Mouse (Mus musculus) erythroblast, embryonic 14.5 days (primary cell): ENCODE measurements around the gene Slc22a4. TPM values are rescaled to one million over a fixed set of nuclear protein-coding genes. Genes with fewer than 3 reads are reported as not detected.

ENCODE experiments used
- H3K27me3 ChIP-seq: 2 replicates; pipeline ENCODE4 v1.6.1; 2012; ENCODE audit warnings: inconsistent platforms; ENCODE audit not compliant: control insufficient read depth
- H3K36me3 ChIP-seq: 2 replicates; pipeline ENCODE4 v1.6.1; 2012; ENCODE audit warnings: mild to moderate bottlenecking, inconsistent platforms; ENCODE audit not compliant: control insufficient read depth
- H3K4me1 ChIP-seq: 2 replicates; pipeline ENCODE4 v1.6.1; 2012; ENCODE audit warnings: inconsistent platforms; ENCODE audit not compliant: control insufficient read depth
- H3K4me3 ChIP-seq: replicated peaks from 2 replicates; pipeline ENCODE3; 2012; ENCODE audit warnings: moderate library complexity, mild to moderate bottlenecking, inconsistent platforms
- H3K9me3 ChIP-seq: 2 replicates; pipeline ENCODE4 v1.6.1; 2012; ENCODE audit warnings: low read length, inconsistent platforms, mixed read lengths; ENCODE audit not compliant: control insufficient read depth
- GATA1 ChIP-seq: IDR thresholded peaks from 2 replicates; pipeline ENCODE4 v1.6.1; 2012; ENCODE audit warnings: low read length, inconsistent platforms, mixed read lengths
- TAL1 ChIP-seq: IDR thresholded peaks from 3 replicates; pipeline ENCODE4 v1.6.1; 2012; ENCODE audit warnings: low read length, inconsistent platforms, mixed read lengths
- polyA plus RNA-seq: library from polyadenylated mRNA; stranded (reverse); fragments of >175 nt; gene quantifications from 2 replicates; pipeline ENCODE4 v1.2.3, GENCODE M21; 2012

Slc22a4 gene
- polyA plus RNA-seq, 1 experiment = 12.5 TPM

DNA sequence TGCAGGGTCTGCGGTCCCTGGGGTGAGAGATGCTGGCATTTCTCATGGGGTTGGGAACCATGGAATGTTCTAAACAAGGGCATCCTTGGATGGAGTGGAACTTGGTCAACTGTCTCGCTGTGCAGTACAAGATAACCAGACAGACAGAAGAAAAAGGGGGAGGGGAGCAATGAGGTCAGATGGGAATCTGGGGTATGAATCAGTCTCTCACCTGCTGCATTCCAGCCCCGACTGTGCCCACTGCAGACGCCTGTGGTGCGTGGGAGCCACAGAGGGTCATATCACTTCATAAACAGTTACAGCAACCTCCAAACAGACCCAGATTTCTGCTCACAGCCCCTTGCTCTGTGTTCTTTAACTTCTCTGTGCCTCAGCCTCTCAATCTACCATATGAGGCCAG is 38.5 kb upstream of the Slc22a4 start:
- H3K4me3 ChIP-seq = no peak overlapping the region
- H3K9me3 ChIP-seq = no peaks in the 10 kb centered on the region
- no peaks in the 10 kb centered on the region; the same call in 1 of the 2 replicates for H3K4me1 ChIP-seq
- no peaks in the 10 kb centered on the region for H3K36me3 ChIP-seq
- peaks cover 56% of the 10 kb centered on the region for H3K27me3 ChIP-seq
- TF ChIP-seq GATA1 (no peak), TAL1 (no peak)

DNA sequence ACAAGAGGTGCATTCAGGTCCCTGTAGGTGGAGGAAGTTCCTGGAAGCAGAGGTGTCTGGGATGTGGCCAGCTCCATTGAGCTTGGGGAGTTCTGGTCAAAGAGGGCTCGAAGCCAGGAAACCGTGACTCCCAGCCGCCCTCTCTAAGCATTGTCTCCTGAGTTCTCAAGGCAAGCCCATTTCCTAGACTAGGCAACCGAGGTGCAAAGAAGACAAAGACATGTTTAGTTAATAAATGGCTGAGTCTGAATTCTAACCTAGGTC is 38.0 kb upstream of the Slc22a4 start:
- TF ChIP-seq GATA1 = no peak
- no peak for TF ChIP-seq TAL1

DNA sequence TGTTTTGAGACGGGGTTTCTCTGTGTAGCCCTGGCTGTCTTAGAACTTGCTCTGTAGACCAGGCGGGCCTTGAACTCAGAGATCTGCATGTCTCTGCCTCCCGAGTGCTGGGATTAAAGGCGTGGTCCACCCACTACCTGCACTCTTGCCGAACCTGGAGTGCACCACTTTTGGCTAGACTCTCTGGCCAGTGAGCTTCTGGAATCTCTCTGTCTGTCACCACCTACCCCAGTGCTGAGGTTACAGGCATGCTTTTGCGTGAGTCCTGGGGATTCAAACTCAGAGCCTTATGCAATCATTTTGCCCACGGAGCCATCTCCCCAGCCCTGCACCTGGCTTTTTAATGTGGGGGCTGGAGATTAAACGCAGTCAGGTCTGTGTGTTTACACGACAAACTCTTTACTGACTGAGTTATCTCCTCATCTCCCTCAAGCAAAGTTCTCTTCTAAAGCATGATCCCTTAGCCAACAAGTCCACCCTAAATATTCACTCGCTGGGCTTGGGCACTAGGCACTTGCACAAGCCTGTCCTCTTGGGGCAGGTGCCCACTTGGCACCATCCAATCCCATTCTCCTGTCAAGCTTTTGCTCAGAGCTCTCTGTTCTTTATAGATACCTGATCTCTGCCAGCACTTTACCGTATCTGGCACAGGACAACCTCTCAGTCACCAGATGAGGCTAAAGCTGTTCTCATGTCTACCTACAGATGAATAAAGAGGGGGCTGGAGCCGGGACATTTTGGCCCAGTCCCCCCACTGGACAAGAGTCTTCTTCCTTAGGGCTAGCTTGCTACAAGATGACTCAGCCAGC is 37.4 kb upstream of the Slc22a4 start:
- Histone ChIP-seq H3K9me3 (no peaks in the 10 kb centered on the region), H3K4me1 (no peaks in the 10 kb centered on the region; the same call in 1 of the 2 replicates), H3K4me3 (no peak overlapping the region), H3K36me3 (no peaks in the 10 kb centered on the region), H3K27me3 (peaks cover 47% of the 10 kb centered on the region)
- no peak for TF ChIP-seq TAL1
- no peak for TF ChIP-seq GATA1

More for the DNA sequence above, 38.0 kb upstream of the Slc22a4 start:
- Histone ChIP-seq H3K4me3 (no peak overlapping the region), H3K27me3 (peaks cover 52% of the 10 kb centered on the region), H3K9me3 (no peaks in the 10 kb centered on the region), H3K4me1 (no peaks in the 10 kb centered on the region; the same call in 1 of the 2 replicates), H3K36me3 (no peaks in the 10 kb centered on the region)

DNA sequence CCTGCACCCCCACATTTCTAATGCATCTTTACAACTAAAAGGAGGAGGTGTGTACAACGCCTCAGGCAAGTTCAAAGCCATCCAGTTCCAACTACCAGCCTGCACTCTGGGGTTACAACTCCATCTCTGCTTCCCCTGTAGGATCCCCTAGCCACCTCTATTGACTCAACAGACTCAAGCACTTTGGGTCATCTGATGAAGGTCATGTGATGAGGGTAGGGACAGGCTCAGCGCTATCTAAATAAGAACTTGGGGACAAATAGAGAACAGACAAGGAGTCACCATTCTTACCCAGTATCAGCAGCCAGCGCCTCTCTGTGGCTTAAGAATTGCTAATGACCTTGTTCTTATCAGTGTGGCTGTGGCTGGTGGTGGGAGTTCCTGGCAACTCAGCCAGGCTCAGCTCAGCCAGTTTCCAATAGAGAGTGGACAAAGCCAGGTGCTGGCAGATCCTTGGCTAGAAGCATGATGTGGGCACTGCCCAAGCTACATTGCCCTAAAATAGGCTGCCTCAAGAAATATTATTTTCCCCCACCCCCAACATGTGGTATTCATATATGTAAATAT is 36.6 kb upstream of the Slc22a4 start:
- no peak for TF ChIP-seq TAL1
- TF ChIP-seq GATA1 = no peak
- Histone ChIP-seq H3K27me3 (peaks cover 39% of the 10 kb centered on the region), H3K36me3 (no peaks in the 10 kb centered on the region), H3K9me3 (no peaks in the 10 kb centered on the region), H3K4me3 (no peak overlapping the region), H3K4me1 (no peaks in the 10 kb centered on the region; the same call in 1 of the 2 replicates)

DNA sequence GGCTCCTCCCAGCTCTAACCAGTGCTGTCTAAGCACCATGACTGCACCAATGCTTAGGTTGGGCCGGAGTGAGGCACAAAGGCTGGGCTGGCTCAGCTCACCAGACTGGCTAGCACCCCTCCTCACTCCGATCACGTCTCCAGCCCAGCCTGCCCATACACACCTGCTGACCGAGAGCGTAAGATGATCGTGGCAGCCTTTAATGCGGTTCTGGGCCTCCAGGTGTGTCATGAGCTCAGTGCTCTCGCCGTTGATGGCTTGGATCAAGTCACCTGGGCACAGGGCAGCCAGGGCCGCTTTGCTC is 35.5 kb upstream of the Slc22a4 start:
- no peaks in the 10 kb centered on the region; the same call in 1 of the 2 replicates for H3K4me1 ChIP-seq
- H3K4me3 ChIP-seq = no peak overlapping the region
- TF ChIP-seq TAL1 (no peak), GATA1 (no peak)
- H3K9me3 ChIP-seq = no peaks in the 10 kb centered on the region
- H3K27me3 ChIP-seq = peaks cover 28% of the 10 kb centered on the region
- no peaks in the 10 kb centered on the region for H3K36me3 ChIP-seq

DNA sequence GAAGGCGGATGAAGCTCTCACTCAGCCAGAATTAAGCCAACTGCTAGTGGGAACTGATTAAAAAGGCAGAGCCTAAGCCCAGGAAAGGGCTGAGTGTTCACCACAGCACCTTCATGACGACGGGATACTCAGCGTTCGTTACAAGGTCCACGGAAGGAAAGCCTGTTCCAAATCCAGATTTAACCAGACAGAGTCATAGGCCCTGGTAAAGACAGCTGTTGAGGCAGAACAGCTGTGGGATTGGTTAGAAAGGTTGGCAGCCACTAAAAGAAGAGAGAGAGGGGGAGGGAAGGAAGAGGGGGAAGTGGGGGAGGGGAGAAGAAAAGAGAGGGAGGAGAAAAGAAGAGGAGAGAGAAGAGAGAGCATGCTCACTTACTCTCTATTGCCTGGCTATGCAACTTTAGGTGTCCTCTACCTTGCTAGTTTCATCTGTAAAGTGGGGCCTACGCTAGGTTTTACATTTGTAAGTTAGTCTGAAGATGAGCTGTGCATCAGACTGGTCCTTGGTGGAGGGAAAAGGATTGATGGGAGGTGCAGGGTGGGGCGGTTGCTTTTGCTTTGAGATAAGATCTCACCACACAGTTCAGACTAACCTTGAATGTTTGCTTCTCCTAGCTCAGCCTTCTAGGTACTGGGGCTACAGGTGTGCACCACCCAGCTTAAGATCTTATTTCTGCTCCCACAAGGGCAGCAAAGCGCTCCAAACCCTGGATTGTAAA is 35.0 kb upstream of the Slc22a4 start:
- Histone ChIP-seq H3K9me3 (no peaks in the 10 kb centered on the region), H3K36me3 (no peaks in the 10 kb centered on the region), H3K27me3 (peaks cover 23% of the 10 kb centered on the region), H3K4me3 (no peak overlapping the region), H3K4me1 (no peaks in the 10 kb centered on the region; the same call in 1 of the 2 replicates)
- no peak for TF ChIP-seq GATA1
- no peak for TF ChIP-seq TAL1

DNA sequence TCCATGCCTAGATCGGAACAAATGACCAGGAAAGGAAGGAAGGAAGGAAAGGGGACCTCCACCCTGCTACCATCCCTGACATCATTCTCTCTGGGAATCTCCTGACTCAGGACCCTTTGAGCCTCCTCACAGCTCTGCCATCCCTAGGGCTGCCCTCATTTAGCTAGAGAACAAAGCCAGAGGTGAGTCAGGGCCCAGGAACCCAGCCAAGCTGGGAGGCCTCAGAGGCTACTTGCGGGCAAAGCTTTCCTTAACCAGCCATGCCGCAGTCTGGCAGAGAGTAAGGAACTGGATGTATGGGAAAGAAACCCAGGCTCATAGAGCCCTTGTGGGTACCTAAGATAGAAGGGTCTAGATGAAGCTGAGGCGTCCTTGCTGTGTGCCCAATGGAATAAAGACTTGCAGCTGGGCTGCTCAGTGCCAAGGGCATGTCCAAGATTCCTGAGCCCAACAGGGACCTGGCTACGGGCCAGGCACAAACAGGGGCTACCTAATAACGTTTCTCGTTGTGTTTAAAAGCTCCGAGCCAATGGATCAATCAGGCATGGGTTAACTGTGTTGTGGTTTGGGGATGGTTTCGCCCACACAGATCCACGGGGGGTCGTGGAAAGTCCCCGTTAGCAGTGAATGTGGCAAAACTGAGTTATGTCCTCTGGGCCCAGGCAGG is 34.3 kb upstream of the Slc22a4 start:
- no peak for TF ChIP-seq TAL1
- no peak for TF ChIP-seq GATA1
- Histone ChIP-seq H3K9me3 (no peaks in the 10 kb centered on the region), H3K4me1 (no peaks in the 10 kb centered on the region; the same call in 1 of the 2 replicates), H3K27me3 (peaks cover 16% of the 10 kb centered on the region), H3K36me3 (no peaks in the 10 kb centered on the region), H3K4me3 (no peak overlapping the region)

DNA sequence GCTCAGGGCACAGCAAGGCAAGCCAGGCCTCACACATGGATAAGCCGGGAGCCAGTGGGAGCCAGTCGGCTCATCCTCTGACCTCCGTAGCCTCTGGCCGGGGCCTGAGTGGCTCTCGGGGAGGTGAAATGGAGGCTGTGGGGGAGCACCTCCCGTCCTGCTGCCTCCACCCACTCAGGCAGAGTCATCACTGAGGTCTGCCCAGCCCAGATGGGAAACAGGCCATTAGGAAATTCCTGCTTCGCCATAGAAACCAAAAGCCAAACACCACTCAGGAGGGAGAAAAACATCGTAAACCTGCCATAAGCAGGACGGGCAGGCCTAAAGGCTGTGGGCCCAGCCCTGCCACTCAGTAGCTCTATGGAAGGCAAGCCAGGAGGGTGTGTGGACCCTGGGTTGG is 32.4 kb upstream of the Slc22a4 start:
- no peak overlapping the region for H3K4me3 ChIP-seq
- no peaks in the 10 kb centered on the region; the same call in 1 of the 2 replicates for H3K4me1 ChIP-seq
- no peaks in the 10 kb centered on the region for H3K36me3 ChIP-seq
- no peak for TF ChIP-seq TAL1
- no peak for TF ChIP-seq GATA1
- H3K9me3 ChIP-seq = no peaks in the 10 kb centered on the region
- 0 out of 2 replicates have a peak, but pooled peaks cover 2% of the 10 kb centered on the region for H3K27me3 ChIP-seq

DNA sequence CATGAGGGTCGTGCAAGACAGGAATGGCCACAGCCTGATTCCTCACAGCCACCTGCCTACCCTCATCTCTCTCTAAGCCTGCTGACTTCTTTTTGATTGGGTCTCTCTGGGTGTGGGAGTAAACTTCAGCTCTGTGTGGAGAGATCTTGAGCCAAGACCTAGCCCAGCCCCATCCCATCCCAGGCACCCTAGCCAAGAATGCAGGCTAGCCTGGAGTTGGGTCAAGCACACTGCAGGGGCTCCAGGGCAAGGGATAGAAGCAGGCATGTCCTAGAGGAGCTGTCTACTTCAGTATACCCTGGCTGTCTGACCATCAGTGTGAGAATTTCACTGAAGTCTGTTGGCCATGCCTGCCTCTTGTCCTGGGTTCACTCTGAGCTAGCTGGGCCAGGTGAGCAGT is 31.6 kb upstream of the Slc22a4 start:
- no peaks in the 10 kb centered on the region for H3K9me3 ChIP-seq
- H3K27me3 ChIP-seq = 0 out of 2 replicates have a peak, but pooled peaks cover under 1% of the 10 kb centered on the region
- no peaks in the 10 kb centered on the region; the same call in 1 of the 2 replicates for H3K4me1 ChIP-seq
- TF ChIP-seq TAL1 (no peak), GATA1 (no peak)
- no peaks in the 10 kb centered on the region for H3K36me3 ChIP-seq
- H3K4me3 ChIP-seq = no peak overlapping the region
